In genomic region chr2:145165854-145166253, GRCm38 (mm10) we compare ENCODE assay signal across 35 mouse cellular contexts.
"Had no signal": no experiment of that assay in that cellular context is flagged by ENCODE, and none has a peak within 500 bp of the region (broad histone marks: within the 10 kb centered on the region; RNA-seq: fewer than 3 reads in every experiment).

No protein-coding gene starts in this region.

- H3K9ac ChIP-seq: heart, embryonic 12.5 days; heart, embryonic 13.5 days; heart, embryonic 15.5 days; hindbrain, embryonic 12.5 days; hindbrain, embryonic 13.5 days; hindbrain, embryonic 14.5 days; hindbrain, embryonic 15.5 days; intestine, embryonic 15.5 days; kidney, embryonic 15.5 days had no signal

- H3K9me3 ChIP-seq: heart, embryonic 12.5 days; heart, embryonic 13.5 days; heart, embryonic 15.5 days; hindbrain, embryonic 10.5 days; hindbrain, embryonic 12.5 days; hindbrain, embryonic 13.5 days; hindbrain, embryonic 15.5 days; intestine, embryonic 15.5 days; kidney, embryonic 15.5 days had no signal

- DNase-seq: heart, postnatal 10 days; heart, postnatal 14 days; heart, postnatal 36 days; heart, postnatal 4 days; kidney, adult 11 months; kidney, adult 18-20 months; kidney, adult 2 months; kidney, adult 8-10 months; kidney, adult 9 months; kidney, postnatal 10 days; kidney, postnatal 14 days; kidney, postnatal 25 days; kidney, postnatal 36 days; kidney, postnatal 4 days; layer of hippocampus, adult 9-11 months; layer of hippocampus, postnatal 36 days had no signal

- H3K27me3 ChIP-seq: hindbrain, embryonic 12.5 days; hindbrain, embryonic 15.5 days; intestine, embryonic 15.5 days had no signal

- ATAC-seq: hindbrain, embryonic 16.5 days; hindbrain, postnatal 0 days; inflammation-experienced regulatory T-cells, adult 6 months; intestine, embryonic 15.5 days; intestine, embryonic 16.5 days; intestine, postnatal 0 days had no signal

- H3K4me3 ChIP-seq: heart, embryonic 12.5 days; heart, embryonic 13.5 days; heart, embryonic 15.5 days; hindbrain, embryonic 10.5 days; hindbrain, embryonic 12.5 days; hindbrain, embryonic 13.5 days; hindbrain, embryonic 15.5 days; intestine, embryonic 15.5 days; layer of hippocampus, adult 2 months; left cerebral cortex, adult 2 months had no signal

- H3K4me2 ChIP-seq: heart, embryonic 11.5 days; heart, embryonic 12.5 days; heart, embryonic 13.5 days; heart, embryonic 15.5 days; hindbrain, embryonic 12.5 days; hindbrain, embryonic 14.5 days; hindbrain, embryonic 15.5 days; intestine, embryonic 15.5 days; kidney, embryonic 15.5 days had no signal

- H3K36me3 ChIP-seq: heart, embryonic 12.5 days; heart, embryonic 13.5 days; heart, embryonic 15.5 days; hindbrain, embryonic 10.5 days; hindbrain, embryonic 12.5 days; hindbrain, embryonic 13.5 days; hindbrain, embryonic 15.5 days; intestine, embryonic 15.5 days; kidney, embryonic 15.5 days had no signal

- H3K27ac ChIP-seq: heart, embryonic 13.5 days; heart, embryonic 15.5 days; hindbrain, embryonic 10.5 days; hindbrain, embryonic 12.5 days; hindbrain, embryonic 13.5 days; hindbrain, embryonic 14.5 days; hindbrain, embryonic 15.5 days; hindbrain, postnatal 0 days; intestine, embryonic 15.5 days; kidney, embryonic 15.5 days; kidney, postnatal 0 days; layer of hippocampus, adult 2 months; left cerebral cortex, adult 2 months had no signal
